Mouse (Mus musculus): ENCODE measurements around the gene Isca2.

Gene Isca2

GRCm38 (mm10) chr12:84767510-84767909 is 5.5 kb upstream of the Isca2 start:
- in situ Hi-C loops (cut with MboI; ENCODE audit: unreplicated experiment in 2 of 2): loop anchor here in 1 of 2 experiments (25.0 kb wide), 1 partner anchor 545 kb away; no protein-coding TSS in a partner anchor

- in situ Hi-C loops (cut with MboI; ENCODE audit: unreplicated experiment in 2 of 2): loop anchor here in 1 of 2 experiments (25.0 kb wide), 1 partner anchor 543 kb away; no protein-coding TSS in a partner anchor
These were observed 3.4 kb upstream of the Isca2 start for GRCm38 (mm10) chr12:84769624-84770023.

- in situ Hi-C loops (cut with MboI; ENCODE audit: unreplicated experiment in 2 of 2): loop anchor here in 1 of 2 experiments (25.0 kb wide), 1 partner anchor 540 kb away; no protein-coding TSS in a partner anchor
These were observed 1.0 kb upstream of the Isca2 start for GRCm38 (mm10) chr12:84771981-84772520.

GRCm38 (mm10) chr12:84773476-84773875 is 425 bp downstream of the Isca2 start:
- in situ Hi-C loops (cut with MboI; ENCODE audit: unreplicated experiment in 2 of 2): loop anchor here in 1 of 2 experiments (25.0 kb wide), 1 partner anchor 539 kb away; no protein-coding TSS in a partner anchor

GRCm38 (mm10) chr12:84774376-84774775 is 1.3 kb downstream of the Isca2 start:
- in situ Hi-C loops (cut with MboI; ENCODE audit: unreplicated experiment in 2 of 2): loop anchor here in 1 of 2 experiments (25.0 kb wide), 1 partner anchor 538 kb away; no protein-coding TSS in a partner anchor

GRCm38 (mm10) chr12:84776229-84776628 is 3.2 kb downstream of the Isca2 start:
- in situ Hi-C loops (cut with MboI; ENCODE audit: unreplicated experiment in 2 of 2): no loop called here

GRCm38 (mm10) chr12:84784604-84785381 is 11.7 kb downstream of the Isca2 start:
- in situ Hi-C loops (cut with MboI; ENCODE audit: unreplicated experiment in 2 of 2): loop anchor here (5.0 to 10.0 kb wide), 2 partner anchors 88 to 90 kb away; partner anchors contain the start of gene Ltbp2 (in 1 of the 2)

- in situ Hi-C loops (cut with MboI; ENCODE audit: unreplicated experiment in 2 of 2): loop anchor here (5.0 to 10.0 kb wide), 2 partner anchors 86 to 89 kb away; partner anchors contain the start of gene Ltbp2 (in 1 of the 2)
These were observed 13.0 kb downstream of the Isca2 start for GRCm38 (mm10) chr12:84786091-84786490.

- in situ Hi-C loops (cut with MboI; ENCODE audit: unreplicated experiment in 2 of 2): no loop called here
These were observed 17.8 kb downstream of the Isca2 start for GRCm38 (mm10) chr12:84790853-84791252.

- in situ Hi-C loops (cut with MboI; ENCODE audit: unreplicated experiment in 2 of 2): no loop called here
These were observed 19.6 kb downstream of the Isca2 start for GRCm38 (mm10) chr12:84792629-84793028.

- in situ Hi-C loops (cut with MboI; ENCODE audit: unreplicated experiment in 2 of 2): no loop called here
These were observed 21.6 kb downstream of the Isca2 start for GRCm38 (mm10) chr12:84794647-84795046.

GRCm38 (mm10) chr12:84799086-84799485 is 26.0 kb downstream of the Isca2 start:
- in situ Hi-C loops (cut with MboI; ENCODE audit: unreplicated experiment in 2 of 2): no loop called here

GRCm38 (mm10) chr12:84800419-84800818 is 27.4 kb downstream of the Isca2 start:
- in situ Hi-C loops (cut with MboI; ENCODE audit: unreplicated experiment in 2 of 2): no loop called here

- in situ Hi-C loops (cut with MboI; ENCODE audit: unreplicated experiment in 2 of 2): no loop called here
These were observed 28.6 kb downstream of the Isca2 start for GRCm38 (mm10) chr12:84801532-84802110.

GRCm38 (mm10) chr12:84802625-84803024 is 29.6 kb downstream of the Isca2 start:
- in situ Hi-C loops (cut with MboI; ENCODE audit: unreplicated experiment in 2 of 2): no loop called here

- in situ Hi-C loops (cut with MboI; ENCODE audit: unreplicated experiment in 2 of 2): no loop called here
These were observed 32.3 kb downstream of the Isca2 start for GRCm38 (mm10) chr12:84805228-84805842.

- in situ Hi-C loops (cut with MboI; ENCODE audit: unreplicated experiment in 2 of 2): no loop called here
These were observed 33.0 kb downstream of the Isca2 start for GRCm38 (mm10) chr12:84806010-84806409.

GRCm38 (mm10) chr12:84806726-84807125 is 33.7 kb downstream of the Isca2 start:
- in situ Hi-C loops (cut with MboI; ENCODE audit: unreplicated experiment in 2 of 2): no loop called here

GRCm38 (mm10) chr12:84807351-84807750 is 34.3 kb downstream of the Isca2 start:
- in situ Hi-C loops (cut with MboI; ENCODE audit: unreplicated experiment in 2 of 2): no loop called here

GRCm38 (mm10) chr12:84809033-84809432 is 36.0 kb downstream of the Isca2 start:
- in situ Hi-C loops (cut with MboI; ENCODE audit: unreplicated experiment in 2 of 2): no loop called here

GRCm38 (mm10) chr12:84810810-84811209 is 37.8 kb downstream of the Isca2 start:
- in situ Hi-C loops (cut with MboI; ENCODE audit: unreplicated experiment in 2 of 2): no loop called here

Measured in v-Abl transformed pro-B cells (cell line).